Mouse (Mus musculus) stomach, postnatal 0 days (tissue): ENCODE measurements at regions not wholly inside any gene's neighbourhood (a gene's known extent, or its start where the extent isn't known, plus 50 kb on each side); places are given as distances from the start of the nearest gene placed in this dataset.

Experiments used
- CTCF ChIP-seq: IDR thresholded peaks from 2 replicates; pipeline ENCODE4 v1.5.1; 2016; ENCODE audit warnings: antibody characterized with exemption, low read depth, mild to moderate bottlenecking, moderate library complexity
- EP300 ChIP-seq: optimal IDR thresholded peaks from 2 replicates; pipeline ENCODE3; 2016; ENCODE audit warnings: antibody characterized with exemption

- TF ChIP-seq EP300: no peak
- no peak for TF ChIP-seq CTCF
Observed at GRCm38 (mm10) chr3:41401881-41402280, 153.7 kb upstream of the Jade1 start.
